Mouse (Mus musculus): ENCODE results near the gene Btf3l4.

DNA sequence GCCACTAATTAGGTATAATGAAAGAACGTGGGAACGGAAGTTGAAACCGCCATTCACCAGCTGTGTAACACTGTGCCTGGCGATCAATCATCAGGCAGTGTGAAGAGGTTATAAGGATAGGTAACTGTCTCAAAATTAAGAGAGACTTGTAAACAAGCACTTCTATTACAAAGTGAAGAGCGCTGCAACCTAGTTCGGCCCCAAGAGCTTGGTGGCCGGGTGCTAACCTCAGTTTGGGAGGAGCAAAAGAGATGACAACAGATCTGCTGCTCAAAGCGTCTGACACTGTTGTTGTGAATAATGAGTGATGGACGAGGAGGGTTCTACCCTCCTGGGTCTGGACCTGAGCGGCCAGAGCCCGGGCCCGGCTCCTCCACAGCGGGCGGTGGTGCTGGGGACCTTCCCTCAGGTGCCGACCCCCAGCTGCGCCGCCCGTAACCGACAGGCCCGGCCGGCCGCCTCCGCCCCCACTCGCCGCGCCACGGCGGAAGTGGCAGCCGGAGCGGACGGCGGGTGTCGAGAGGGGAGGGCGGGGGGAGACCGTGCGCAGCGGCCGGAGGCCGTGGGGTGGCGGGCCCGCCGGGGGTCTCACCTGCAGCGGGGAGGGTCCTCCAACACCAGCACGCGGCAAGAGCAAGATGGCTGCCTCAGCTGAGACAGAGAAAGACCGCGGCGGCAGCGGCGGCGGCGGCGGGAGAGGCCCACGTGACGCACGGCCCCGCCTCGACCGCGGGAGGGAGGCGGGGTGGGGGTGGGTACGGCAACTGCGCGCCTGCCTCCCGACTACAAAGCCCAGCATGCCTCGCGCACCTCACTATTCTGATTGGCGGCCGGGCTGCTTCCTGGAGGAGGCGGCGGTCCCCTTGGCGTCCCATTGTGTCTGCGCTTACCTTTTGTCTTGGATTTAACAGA, at the start of gene Btf3l4:
- no peak for TF ChIP-seq ZC3H11A (IDR thresholded peaks at IDR 0.05; ENCODE audit: borderline replicate concordance, low read depth, low read length)
- TF ChIP-seq ZNF384 (IDR thresholded peaks at IDR 0.05; ENCODE audit: low read depth, low read length) = no peak
- TF ChIP-seq CHD2 (IDR thresholded peaks at IDR 0.05; ENCODE audit: low read depth, low read length) = peak; percentile 16; the same call in 1 of the 2 replicates
- peak; percentile 85 for TF ChIP-seq HCFC1 (IDR thresholded peaks at IDR 0.05; ENCODE audit: borderline replicate concordance, insufficient read depth, low read length)
- TF ChIP-seq MAFK (IDR thresholded peaks at IDR 0.05; ENCODE audit: insufficient read depth, low read depth, low read length) = no peak
